Mouse (Mus musculus): ENCODE measurements around the gene Rprml.

DNA sequence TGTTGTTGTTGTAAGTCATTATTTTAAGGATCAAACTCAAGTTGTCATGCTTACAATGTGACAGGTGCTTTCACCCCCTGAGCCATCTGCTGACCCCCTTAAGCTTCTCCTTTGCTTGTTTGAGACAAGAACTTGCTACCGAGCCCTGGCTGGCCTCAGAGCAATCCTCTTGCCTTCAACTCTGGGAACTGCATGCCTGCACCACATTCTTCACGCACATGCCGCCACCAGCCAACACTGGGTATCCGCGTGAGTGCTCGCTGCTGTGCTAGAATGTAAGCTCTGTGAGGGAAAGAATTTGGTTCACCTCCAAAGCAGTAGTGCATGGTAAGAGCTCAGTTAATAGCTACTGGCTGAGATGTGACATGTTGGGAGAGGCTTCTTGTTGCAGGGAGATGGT is 13.1 kb upstream of the Rprml start:
- TF ChIP-seq POLR2A (IDR thresholded peaks at IDR 0.05; ENCODE audit: control insufficient read depth in 1 of 2, insufficient read depth in 1 of 2, low read depth in 1 of 2, low read length in 2 of 2, poor library complexity in 1 of 2) (no peak), USF2 (IDR thresholded peaks at IDR 0.05; ENCODE audit: borderline replicate concordance in 1 of 2, insufficient read depth in 1 of 2, low read depth in 1 of 2, low read length in 2 of 2) (no peak), JUND (IDR thresholded peaks at IDR 0.05; ENCODE audit: low read depth, low read length) (no peak), CTCF (IDR thresholded peaks at IDR 0.05 in 2 of 3, conservative IDR thresholded peaks at IDR 0.05 in 1 of 3; ENCODE audit: control insufficient read depth in 1 of 3, insufficient read depth in 1 of 3, low read depth in 2 of 3, low read length in 3 of 3, poor library complexity in 1 of 3, severe bottlenecking in 1 of 3) (no peak), BHLHE40 (IDR thresholded peaks at IDR 0.05; ENCODE audit: borderline replicate concordance, low read depth, low read length) (no peak), MXI1 (IDR thresholded peaks at IDR 0.05; ENCODE audit: low read depth, low read length) (no peak), RCOR1 (IDR thresholded peaks at IDR 0.05; ENCODE audit: low read depth, low read length) (no peak), MEF2A (IDR thresholded peaks at IDR 0.05; ENCODE audit: extremely low read depth, insufficient replicate concordance, low read depth, low read length, poor library complexity, severe bottlenecking) (no peak), EP300 (IDR thresholded peaks at IDR 0.05; ENCODE audit: low read depth in 1 of 2, low read length in 2 of 2) (no peak), ZC3H11A (IDR thresholded peaks at IDR 0.05; ENCODE audit: low read depth, low read length) (no peak), GATA1 (IDR thresholded peaks at IDR 0.05; ENCODE audit: low read depth, low read length) (no peak), ZNF384 (IDR thresholded peaks at IDR 0.05; ENCODE audit: low read depth, low read length) (no peak)

Measured in MEL (cell line).